Mouse (Mus musculus) regulatory T cell (primary cell): ENCODE data around the gene St6galnac4.

ENCODE experiments used
- in situ Hi-C: fragments of 300-600 bp; cut with MboI, MseI; formaldehyde crosslinking; loops from one replicate; pipeline ENCODE4 v1.15.1; 2025; ENCODE audit warnings: high pct_unique_total_duplicates

St6galnac4 gene

DNA sequence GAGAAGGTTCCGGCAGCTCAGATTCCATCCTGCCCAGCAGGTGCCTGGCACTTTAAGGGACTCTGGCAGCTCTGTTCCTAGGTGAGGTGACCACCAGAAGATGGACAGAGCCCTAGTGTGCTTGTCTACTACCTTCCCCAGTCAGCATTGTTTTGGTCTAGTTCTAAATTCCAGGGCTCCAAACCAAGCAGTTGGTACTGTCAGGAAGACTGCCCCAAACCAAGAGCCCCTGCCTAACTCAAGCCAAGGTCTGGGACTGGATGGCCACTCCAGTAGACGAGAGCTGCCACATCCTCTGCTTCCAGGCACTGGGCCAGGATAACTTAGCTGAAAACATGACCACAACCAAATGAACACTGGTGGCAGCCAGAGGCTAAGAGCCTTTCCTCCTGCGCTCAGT lies 18.0 kb upstream of the St6galnac4 start:
- in situ Hi-C loops = loop anchor here (5.0 kb wide), 1 partner anchor 172 kb away; the partner anchor contains the start of gene Ptges2

DNA sequence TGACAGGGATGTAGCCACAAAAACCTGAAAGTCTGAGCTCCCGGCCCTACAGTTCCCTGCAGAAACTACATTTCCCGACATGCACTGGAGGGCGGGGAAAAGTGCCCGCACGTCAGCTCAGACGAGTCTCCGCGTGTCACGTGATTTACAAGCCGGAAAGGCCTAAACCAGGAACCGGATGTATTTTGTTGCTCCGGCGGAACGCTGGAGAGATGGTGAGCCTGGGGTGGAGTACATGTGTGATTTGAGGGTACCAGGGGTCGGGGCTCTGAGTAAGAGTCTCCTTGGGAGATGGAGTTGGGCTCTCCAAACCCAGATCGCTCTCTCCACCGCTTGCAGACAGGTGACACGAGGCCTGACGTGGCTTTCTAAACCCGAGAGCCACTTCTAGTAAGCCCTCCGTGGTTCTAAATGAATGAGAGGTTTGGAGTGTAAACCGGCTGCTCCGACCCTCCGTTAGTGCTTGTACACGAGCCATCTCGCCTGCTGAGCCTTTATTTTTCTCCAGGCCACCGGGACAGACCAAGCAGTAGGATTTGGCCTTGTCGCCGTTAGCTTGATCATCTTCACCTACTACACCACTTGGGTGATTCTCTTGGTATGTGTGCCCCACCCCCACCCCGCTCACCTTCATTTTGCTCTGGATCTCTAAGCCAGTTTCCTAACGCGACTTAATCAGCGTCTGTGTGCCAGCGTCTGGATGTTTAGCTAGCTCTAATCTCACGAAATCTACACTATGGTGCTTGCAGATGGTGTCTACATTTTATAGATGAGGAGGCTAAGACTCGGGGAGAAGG lies 16.0 kb upstream of the St6galnac4 start, which contains the start of gene Dpm2:
Gene Dpm2 (plus strand): TSS at position 161 of the 797 bp plus-strand sequence.
- in situ Hi-C loops = loop anchor here (10.0 kb wide), 1 partner anchor 506 kb away; no protein-coding TSS in a partner anchor

DNA sequence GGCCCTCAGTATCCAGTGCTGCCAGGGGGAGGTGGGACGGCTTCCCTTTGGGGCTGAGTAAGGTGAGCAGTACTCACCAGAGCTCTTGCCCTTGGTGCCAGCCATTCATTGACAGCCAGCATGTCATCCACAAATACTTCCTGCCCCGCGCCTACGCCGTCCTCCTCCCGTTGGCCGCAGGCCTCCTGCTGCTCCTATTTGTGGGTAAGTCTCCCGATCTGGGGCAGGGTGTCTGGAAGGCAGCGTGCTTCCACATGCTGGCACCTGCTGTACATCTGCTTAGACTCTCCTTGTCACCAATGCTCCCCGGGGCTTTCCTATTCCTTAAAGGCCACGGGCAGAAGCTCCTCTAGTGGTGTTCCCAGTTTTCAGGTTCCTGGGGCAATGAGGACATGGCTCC lies 14.7 kb upstream of the St6galnac4 start:
- in situ Hi-C loops = loop anchor here (10.0 kb wide), 1 partner anchor 507 kb away; no protein-coding TSS in a partner anchor

DNA sequence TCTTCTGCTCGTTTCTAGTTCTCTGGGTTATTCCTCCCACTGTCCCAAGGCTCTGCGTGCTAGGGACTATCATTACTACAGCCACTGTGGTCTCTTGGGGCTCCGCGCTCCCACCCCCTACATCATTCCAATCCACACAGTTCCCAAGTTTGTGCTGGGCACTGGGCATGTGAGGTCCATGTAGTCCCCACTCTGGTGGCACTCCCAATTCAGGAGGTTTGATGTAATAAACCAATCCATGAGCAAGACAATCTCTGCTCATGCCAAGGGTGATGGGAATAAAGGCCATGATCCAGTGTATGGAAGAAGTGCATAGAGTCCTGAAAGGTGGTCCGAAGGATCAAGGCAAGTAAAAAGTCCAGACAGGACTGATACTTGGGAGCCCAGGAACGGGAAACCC lies 12.4 kb upstream of the St6galnac4 start, which contains the start of gene Pip5kl1:
Gene Pip5kl1 (plus strand): TSS at position 301 of the 400 bp plus-strand sequence.
- in situ Hi-C loops = loop anchor here (10.0 kb wide), 1 partner anchor 510 kb away; no protein-coding TSS in a partner anchor

DNA sequence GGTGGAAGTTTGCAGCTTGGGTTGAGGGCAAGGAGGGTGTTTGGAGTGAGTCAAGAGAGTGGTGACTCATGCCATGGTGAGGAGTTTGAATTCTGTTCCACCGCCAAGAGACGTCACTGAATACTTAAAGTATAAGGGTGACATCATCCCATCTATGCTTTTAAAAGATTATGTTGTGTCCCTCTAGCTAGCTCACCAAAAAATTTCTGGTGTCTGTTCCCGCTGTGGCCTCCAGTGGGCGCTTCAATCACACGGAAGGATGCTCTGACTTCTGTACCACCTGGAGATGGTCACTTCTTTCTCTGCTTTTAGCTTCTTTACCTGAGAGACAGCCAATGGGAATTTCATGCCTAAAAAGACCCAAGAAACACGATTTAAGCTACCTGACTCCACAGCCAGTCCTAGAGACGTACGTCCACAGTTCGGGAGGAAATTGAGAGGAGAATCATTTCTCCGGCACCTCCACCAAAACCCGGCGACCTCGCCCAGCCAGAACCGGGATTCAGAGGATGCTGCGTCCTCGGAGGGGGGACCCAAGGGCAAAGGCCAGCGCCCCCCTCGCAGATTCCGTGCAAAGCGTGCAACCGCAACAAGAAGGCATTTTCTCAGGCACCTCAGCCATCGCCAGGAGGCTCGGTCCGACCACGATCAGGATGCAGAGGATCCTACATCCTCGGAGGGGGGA lies 11.9 kb upstream of the St6galnac4 start:
- in situ Hi-C loops = loop anchor here (10.0 kb wide), 1 partner anchor 510 kb away; no protein-coding TSS in a partner anchor

- in situ Hi-C loops = loop anchor here (10.0 kb wide), 1 partner anchor 511 kb away; no protein-coding TSS in a partner anchor
These were observed 11.2 kb upstream of the St6galnac4 start, which contains the start of gene 9430097D07Rik for GRCm38 (mm10) chr2:32575586-32576160. Gene 9430097D07Rik (minus strand): TSS chr2:32575684.

- in situ Hi-C loops = loop anchor here (10.0 kb wide), 1 partner anchor 512 kb away; no protein-coding TSS in a partner anchor
These were observed 10.4 kb upstream of the St6galnac4 start for GRCm38 (mm10) chr2:32576532-32576931.

GRCm38 (mm10) chr2:32578146-32579046 lies 8.5 kb upstream of the St6galnac4 start:
- in situ Hi-C loops = loop anchor here (10.0 kb wide), 1 partner anchor 514 kb away; no protein-coding TSS in a partner anchor

DNA sequence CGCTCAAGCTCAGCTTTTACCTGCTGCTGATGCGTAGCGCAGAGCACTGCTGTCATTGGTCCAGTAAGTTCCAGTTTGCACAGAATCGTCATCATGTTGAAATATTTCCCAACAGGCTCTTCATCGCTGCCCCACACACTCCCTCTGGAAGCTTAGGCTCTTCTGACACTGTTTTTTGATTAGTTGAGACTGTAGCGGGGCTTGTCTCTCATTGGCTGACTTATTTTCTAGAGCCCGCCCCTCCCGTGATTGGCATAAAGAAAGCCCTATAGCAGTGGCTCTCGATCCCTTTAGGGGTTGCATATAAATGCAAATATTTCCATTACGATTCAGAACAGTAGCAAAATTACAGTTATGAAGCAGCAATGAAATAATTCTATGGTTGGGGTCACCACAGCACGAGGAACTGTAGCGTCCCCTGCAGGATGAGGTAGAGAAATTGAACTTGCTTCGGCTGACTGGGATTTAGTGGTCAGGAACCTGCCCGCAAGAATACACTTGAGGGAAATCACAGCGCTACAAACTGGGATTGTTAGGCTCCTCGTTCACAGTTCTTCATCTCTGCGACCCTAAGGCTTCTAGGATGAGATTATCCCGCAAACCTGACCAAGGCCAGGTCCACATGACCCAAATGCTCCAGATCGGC lies 5.3 kb upstream of the St6galnac4 start:
- in situ Hi-C loops = no loop called here

GRCm38 (mm10) chr2:32582830-32583799 lies 3.8 kb upstream of the St6galnac4 start:
- in situ Hi-C loops = no loop called here

GRCm38 (mm10) chr2:32585149-32585714 lies 1.7 kb upstream of the St6galnac4 start:
- in situ Hi-C loops = no loop called here

DNA sequence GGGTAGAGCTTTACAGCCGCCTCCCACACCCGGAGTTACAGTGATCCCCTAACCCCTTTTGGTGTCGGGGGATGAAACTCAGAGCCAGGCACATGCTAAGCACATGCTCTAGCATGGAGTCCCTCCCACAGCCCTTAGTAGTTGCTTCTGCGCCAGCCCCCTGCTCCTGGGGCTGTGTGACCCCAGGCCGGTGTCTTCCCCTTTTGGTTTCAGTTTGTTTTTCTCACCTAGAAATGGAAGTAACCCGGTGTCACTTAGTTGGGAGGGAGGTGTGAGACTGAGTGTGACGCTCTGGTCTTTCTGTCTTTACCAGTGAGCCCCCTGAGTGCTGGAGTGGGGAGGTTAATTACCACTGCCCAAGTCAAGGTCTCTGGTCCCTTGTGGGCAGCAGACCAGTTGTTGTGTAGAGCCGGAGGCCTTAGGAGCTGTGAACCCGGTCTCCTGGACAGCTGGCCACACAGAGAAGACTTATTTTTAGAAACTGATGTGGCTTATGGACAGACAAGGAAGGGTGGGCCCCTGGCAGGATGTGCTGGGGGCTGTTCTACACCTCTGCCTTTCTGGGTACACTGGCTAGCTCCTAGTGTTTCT lies 931 bp downstream of the St6galnac4 start:
- in situ Hi-C loops = no loop called here

DNA sequence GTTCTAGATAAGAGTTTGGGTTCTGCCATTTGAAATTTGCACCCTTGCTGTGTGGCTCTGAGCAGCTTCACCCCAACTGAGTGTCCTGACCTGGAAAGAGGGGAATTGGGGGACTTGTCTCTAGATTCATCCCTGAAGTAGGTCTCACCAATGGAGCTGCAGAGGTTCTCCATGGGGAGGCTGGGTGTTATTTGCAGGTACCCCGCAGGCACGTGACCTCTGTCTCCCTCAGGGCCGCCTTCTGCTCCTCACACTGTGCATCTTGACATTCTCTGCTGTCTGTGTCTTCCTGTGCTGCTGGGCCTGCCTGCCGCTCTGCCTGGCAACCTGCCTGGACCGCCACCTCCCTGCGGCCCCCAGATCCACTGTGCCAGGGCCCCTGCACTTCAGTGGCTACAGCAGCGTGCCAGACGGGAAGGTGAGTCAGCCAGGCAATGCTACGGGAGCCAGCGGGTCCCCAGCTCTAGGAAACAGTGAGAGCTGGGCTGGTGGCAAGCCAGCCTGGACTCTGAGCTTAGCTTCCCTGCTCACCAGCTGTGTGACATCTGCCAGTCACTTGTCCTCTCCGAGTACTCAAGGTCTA lies 2.4 kb downstream of the St6galnac4 start:
- in situ Hi-C loops = no loop called here

DNA sequence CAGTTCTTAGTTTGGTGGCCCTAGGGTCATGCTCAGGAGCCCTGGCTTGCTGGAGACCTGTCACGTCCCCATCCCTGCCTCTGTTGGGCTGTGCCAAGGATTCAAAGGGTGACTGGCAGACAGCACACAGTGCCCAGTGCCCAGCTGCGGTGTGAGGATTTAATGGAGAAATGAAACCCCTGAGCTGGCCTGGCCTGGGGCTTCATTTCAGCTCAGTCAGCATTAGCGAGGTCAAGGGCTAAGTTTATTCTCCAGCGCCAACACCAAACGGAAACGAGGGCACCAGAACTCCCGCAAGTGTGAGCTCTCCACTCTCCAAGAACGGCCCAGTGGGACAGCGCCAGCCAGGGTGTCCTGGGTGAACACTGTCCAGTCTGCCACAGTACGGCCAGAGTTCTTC lies 3.3 kb downstream of the St6galnac4 start:
- in situ Hi-C loops = no loop called here

DNA sequence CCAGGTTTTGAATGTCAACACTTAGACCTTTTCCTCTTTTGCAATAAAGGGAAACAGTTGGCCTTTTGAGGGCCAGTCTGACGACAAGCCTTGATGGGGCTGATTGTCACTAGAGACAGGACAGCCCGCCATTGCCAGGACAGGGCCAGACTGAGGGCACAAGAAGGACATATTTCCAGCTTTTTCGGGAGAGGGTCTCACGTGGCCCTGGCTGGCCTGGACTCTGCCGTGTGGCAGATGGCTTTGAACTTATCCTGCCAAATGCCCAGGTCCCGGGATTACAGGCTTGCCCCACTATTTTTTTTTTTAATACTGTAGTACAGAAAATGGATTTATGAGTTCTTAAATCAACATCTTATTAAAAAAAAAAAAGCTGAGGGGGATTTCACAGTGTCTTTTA lies 4.4 kb downstream of the St6galnac4 start:
- in situ Hi-C loops = no loop called here

DNA sequence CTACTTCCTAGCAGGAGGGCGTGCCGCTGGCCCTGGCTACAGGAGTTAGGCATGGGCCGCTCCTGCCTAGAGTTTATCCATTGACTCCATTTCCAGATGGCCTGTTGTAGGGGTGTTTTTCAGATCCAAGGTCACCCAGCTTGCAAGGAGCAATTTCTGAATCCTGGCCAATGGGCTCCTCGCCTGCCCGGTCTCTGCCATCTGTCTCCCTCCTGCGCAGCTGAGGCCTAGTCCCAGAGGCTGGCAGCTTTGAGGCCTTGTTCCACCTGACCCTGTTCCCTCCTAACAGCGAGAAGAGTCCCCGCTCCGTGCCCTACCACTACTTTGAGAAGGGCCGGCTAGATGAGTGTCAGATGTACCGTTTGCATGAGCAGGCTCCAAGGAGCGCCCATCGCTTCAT lies 9.8 kb downstream of the St6galnac4 start:
- in situ Hi-C loops = no loop called here

GRCm38 (mm10) chr2:32597248-32597647 lies 10.4 kb downstream of the St6galnac4 start:
- in situ Hi-C loops = no loop called here

DNA sequence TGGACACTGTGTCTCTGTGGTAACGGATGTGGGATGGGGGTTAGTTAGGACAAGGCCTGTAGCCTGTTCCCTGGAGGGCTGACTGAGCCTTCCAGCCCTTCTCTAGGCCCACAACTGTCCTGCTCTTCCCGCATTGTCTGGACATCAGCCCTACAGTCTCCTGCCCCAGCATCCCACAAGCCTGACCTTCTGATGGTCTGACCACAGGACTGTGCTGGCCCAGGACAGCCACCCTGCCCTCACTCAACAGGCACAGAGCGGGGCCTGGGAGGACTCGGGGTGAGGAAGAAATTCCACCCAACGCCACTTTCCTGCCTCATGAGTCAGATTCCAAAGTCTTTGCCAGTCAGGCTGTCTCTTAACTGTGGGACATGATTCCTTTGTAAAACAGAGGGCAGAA lies 10.8 kb downstream of the St6galnac4 start:
- in situ Hi-C loops = no loop called here
